Mouse (Mus musculus): Measurements from ENCODE around the gene Tuba1a. TPM values are rescaled to one million over a fixed set of nuclear protein-coding genes. Genes with fewer than 3 reads are reported as not detected.

The Tuba1a gene
- 132 to 146 TPM (median 141 TPM) in 4 replicates for total RNA-seq (2023; ENCODE audit: inconsistent age)

GRCm38 (mm10) chr15:98953401-98954356 is at the start of gene Tuba1a, which contains the start of gene Gm49450:
Gene Tuba1a, minus strand, starts transcription at chr15:98953703.
Gene Gm49450, minus strand, starts transcription at chr15:98953551.

GRCm38 (mm10) chr15:98934217-98934839 is 19.2 kb downstream of the Tuba1a start, which contains the start of gene Tuba1b:
Gene Tuba1b, minus strand, starts transcription at chr15:98934565.

GRCm38 (mm10) chr15:98917538-98918498 is 35.7 kb downstream of the Tuba1a start, which contains the start of gene Lmbr1l:
Gene Lmbr1l, minus strand, starts transcription at chr15:98918231.

Other genes with a start within 250 kb of the Tuba1a start
- not detected in 4 replicates for gene Ccdc65, start 245.5 kb downstream of the Tuba1a start, total RNA-seq (2023; ENCODE audit: inconsistent age)
- gene Fkbp11, start 225.5 kb downstream of the Tuba1a start, total RNA-seq (2023; ENCODE audit: inconsistent age): 15.1 to 21.5 TPM (median 17.9 TPM) in 4 replicates
- 87.1 to 90.8 TPM (median 87.3 TPM) in 4 replicates for gene Arf3, start 190.5 kb downstream of the Tuba1a start, total RNA-seq (2023; ENCODE audit: inconsistent age)
- gene Wnt10b, start 175.6 kb downstream of the Tuba1a start, total RNA-seq (2023; ENCODE audit: inconsistent age): 0.29 to 1.7 TPM (median 1.0 TPM) in 4 replicates
- gene Wnt1, start 163.8 kb downstream of the Tuba1a start, total RNA-seq (2023; ENCODE audit: inconsistent age): not detected in 4 replicates
- 0.27 to 0.60 TPM (median 0.48 TPM) in 4 replicates for gene Ddn, start 144.2 kb downstream of the Tuba1a start, total RNA-seq (2023; ENCODE audit: inconsistent age)
- 75.5 to 85.9 TPM (median 77.7 TPM) in 4 replicates for gene Prkag1, start 122.2 kb downstream of the Tuba1a start, total RNA-seq (2023; ENCODE audit: inconsistent age)
- 168 to 182 TPM (median 176 TPM) in 4 replicates for gene Kmt2d, start 82.5 kb downstream of the Tuba1a start, total RNA-seq (2023; ENCODE audit: inconsistent age)
- 18.3 to 23.1 TPM (median 21.3 TPM) in 4 replicates for gene Rhebl1, start 59.2 kb downstream of the Tuba1a start, total RNA-seq (2023; ENCODE audit: inconsistent age)
- gene Dhh, start 55.2 kb downstream of the Tuba1a start, total RNA-seq (2023; ENCODE audit: inconsistent age): 0.80 TPM in 1 of 4 replicates, not detected in the others
- gene Lmbr1l, start 35.5 kb downstream of the Tuba1a start, total RNA-seq (2023; ENCODE audit: inconsistent age): 228 to 245 TPM (median 238 TPM) in 4 replicates
- gene Tuba1b, start 19.1 kb downstream of the Tuba1a start, total RNA-seq (2023; ENCODE audit: inconsistent age): 147 to 162 TPM (median 158 TPM) in 4 replicates
- gene Gm49450, start 152 bp downstream of the Tuba1a start, total RNA-seq (2023; ENCODE audit: inconsistent age): not detected in 4 replicates
- gene Tuba1c, start 76.2 kb upstream of the Tuba1a start, total RNA-seq (2023; ENCODE audit: inconsistent age): 66.8 to 74.7 TPM (median 73.4 TPM) in 4 replicates
- gene Prph, start 101.5 kb upstream of the Tuba1a start, total RNA-seq (2023; ENCODE audit: inconsistent age): not detected in 4 replicates
- gene Troap, start 120.9 kb upstream of the Tuba1a start, total RNA-seq (2023; ENCODE audit: inconsistent age): 0.87 to 1.8 TPM (median 1.6 TPM) in 4 replicates
- not detected in 4 replicates for gene C1ql4, start 134.1 kb upstream of the Tuba1a start, total RNA-seq (2023; ENCODE audit: inconsistent age)
- gene Dnajc22, start 139.5 kb upstream of the Tuba1a start, total RNA-seq (2023; ENCODE audit: inconsistent age): 0.33 TPM in 1 of 4 replicates, not detected in the others
- not detected in 4 replicates for gene Spats2, start 172.2 kb upstream of the Tuba1a start, total RNA-seq (2023; ENCODE audit: inconsistent age)